Mouse (Mus musculus): ENCODE measurements around the gene Sass6.

- TF ChIP-seq TBP (conservative IDR thresholded peaks at IDR 0.05; ENCODE audit: low read depth, low read length) (no peak), HCFC1 (IDR thresholded peaks at IDR 0.05; ENCODE audit: low read depth, low read length) (no peak), POLR2A (IDR thresholded peaks at IDR 0.05; ENCODE audit: low read depth, low read length) (no peak)
These were observed 58.6 kb downstream of the Sass6 start for GRCm38 (mm10) chr3:116653278-116653945.
